Mouse (Mus musculus) adrenal gland, postnatal 25 days (tissue): Measurements from ENCODE around the gene Cfap70. TPM values are rescaled to one million over a fixed set of nuclear protein-coding genes. Genes with fewer than 3 reads are reported as not detected.

Experiments used
- total RNA-seq: library from RNA; stranded (reverse); gene quantifications from 2 replicates; pipeline ENCODE4 v1.2.3, GENCODE M21; 2021

Gene Cfap70
- total RNA-seq, 1 experiment from 2014 or later: 2.6 TPM

Other genes with a start within 250 kb of the Cfap70 start
- not detected in 2 replicates for gene Kcnk16, start 183.0 kb downstream of the Cfap70 start, total RNA-seq
- 41.4 and 59.6 TPM in 2 replicates for gene Nudt13, start 157.5 kb downstream of the Cfap70 start, total RNA-seq
- 40.3 TPM in 2 replicates for gene Ecd, start 104.1 kb downstream of the Cfap70 start, total RNA-seq
- 40.0 and 44.5 TPM in 2 replicates for gene Fam149b, start 104.1 kb downstream of the Cfap70 start, total RNA-seq
- gene Dnajc9, start 63.3 kb downstream of the Cfap70 start, total RNA-seq: 35.2 and 39.1 TPM in 2 replicates
- gene Mrps16, start 58.6 kb downstream of the Cfap70 start, total RNA-seq: 51.0 and 53.3 TPM in 2 replicates
- gene Anxa7, start 27.9 kb upstream of the Cfap70 start, total RNA-seq: 109 and 114 TPM in 2 replicates
- 1.1 and 1.9 TPM in 2 replicates for gene Mss51, start 44.7 kb upstream of the Cfap70 start, total RNA-seq
- gene Ppp3cb, start 94.3 kb upstream of the Cfap70 start, total RNA-seq: 61.0 and 70.9 TPM in 2 replicates
- 13.2 and 16.7 TPM in 2 replicates for gene Usp54, start 188.8 kb upstream of the Cfap70 start, total RNA-seq
- not detected in 2 replicates for gene Myoz1, start 204.3 kb upstream of the Cfap70 start, total RNA-seq
- 0.18 TPM in 1 of 2 replicates, not detected in the other for gene Synpo2l, start 216.1 kb upstream of the Cfap70 start, total RNA-seq
- gene Sec24c, start 222.1 kb upstream of the Cfap70 start, total RNA-seq: 119 and 125 TPM in 2 replicates
- gene Fut11, start 242.7 kb upstream of the Cfap70 start, total RNA-seq: 18.0 and 22.5 TPM in 2 replicates